Mouse (Mus musculus) kidney, adult 2 months (tissue): ENCODE data around the gene Myom3.

ENCODE experiments used
- CTCF ChIP-seq: fragments of 200-500 bp; conservative IDR thresholded peaks from 2 replicates; pipeline ENCODE4 v1.5.1; 2011; ENCODE audit warnings: low read depth, mild to moderate bottlenecking, control low read depth, low read length, moderate library complexity, mixed read lengths; ENCODE audit not compliant: insufficient read depth, insufficient read length
- POLR2A ChIP-seq: fragments of 200-500 bp; IDR thresholded peaks from one replicate; pipeline ENCODE4 v1.6.1; 2011; ENCODE audit warnings: low read depth, low read length, control low read depth

GRCm38 (mm10) chr4:135780255-135780654 is 20.7 kb downstream of the Myom3 start:
- no peak for TF ChIP-seq CTCF
- TF ChIP-seq POLR2A, result no peak
